14 mouse cellular contexts compared by ENCODE assay signal in the genomic region with DNA sequence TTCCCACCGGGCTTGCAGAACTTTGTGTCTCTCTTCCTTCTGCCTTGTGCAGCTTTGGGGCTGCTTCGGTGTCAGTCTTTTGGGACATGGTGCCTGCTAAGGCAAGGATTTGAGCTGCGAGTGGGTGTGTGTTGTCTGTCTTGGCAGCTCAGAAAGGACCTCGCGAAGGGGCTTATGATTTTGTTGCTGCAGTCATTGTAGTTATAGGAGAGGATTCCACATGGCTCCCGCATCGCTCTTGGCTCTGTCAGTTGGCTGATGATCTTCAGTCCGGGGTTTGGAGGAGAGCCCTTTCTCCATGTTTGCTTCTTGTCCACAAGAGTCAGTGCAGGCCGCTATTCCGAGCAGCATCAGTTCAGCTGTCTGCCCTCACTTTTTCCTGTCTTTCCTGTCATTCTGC.
DNase-seq lines count a peak whose midpoint lies in the region; ATAC-seq lines count a peak whose summit lies in the region.
"Had no signal": no experiment of that assay in that cellular context is flagged by ENCODE, and none has a peak within 500 bp of the region (broad histone marks: within the 10 kb centered on the region; RNA-seq: fewer than 3 reads in every experiment).

No protein-coding gene starts in this region.

- peak; percentile 9 for DNase-seq in cerebellum, adult 11 months
- no peak for DNase-seq in cerebellum, adult 9-10 months
- DNase-seq in testis, postnatal 10 days (ENCODE audit: low spot score), result peak; percentile 35
- no peak for DNase-seq in testis, postnatal 14 days (ENCODE audit: low spot score)
- no peak for DNase-seq in urinary bladder, postnatal 25 days (ENCODE audit: low spot score)
- DNase-seq in spleen, postnatal 14 days (ENCODE audit: low spot score in 2 of 2), result no peak
- DNase-seq in right cerebral cortex, adult 2 months (ENCODE audit: low spot score in 2 of 2), result no peak
- DNase-seq: gastrocnemius, adult 2 months had no signal

- no peak for ATAC-seq in midbrain, embryonic 12.5 days (ENCODE audit: low FRiP score, low read depth)

- no peaks in the 10 kb centered on the region for H3K36me3 ChIP-seq in midbrain, embryonic 12.5 days
- H3K36me3 ChIP-seq: embryonic facial prominence, embryonic 15.5 days; G1E; heart, embryonic 15.5 days; lung, embryonic 15.5 days had no signal

- peaks cover 8% of the 10 kb centered on the region; the same call in 1 of the 2 replicates for H3K4me1 ChIP-seq in midbrain, embryonic 12.5 days
- H3K4me1 ChIP-seq: embryonic facial prominence, embryonic 15.5 days; heart, embryonic 15.5 days; lung, embryonic 15.5 days had no signal

- H3K4me2 ChIP-seq in midbrain, embryonic 12.5 days (replicated peaks), result no peak overlapping the region
- H3K4me2 ChIP-seq: embryonic facial prominence, embryonic 15.5 days; heart, embryonic 15.5 days; lung, embryonic 15.5 days had no signal

- H3K9ac ChIP-seq in midbrain, embryonic 12.5 days (replicated peaks), result no peak overlapping the region
- H3K9ac ChIP-seq: embryonic facial prominence, embryonic 15.5 days; heart, embryonic 15.5 days; lung, embryonic 15.5 days had no signal

- H3K27ac ChIP-seq in midbrain, embryonic 12.5 days (replicated peaks), result peak overlapping the region; percentile 5; the same call in 1 of the 2 replicates
- H3K27ac ChIP-seq: embryonic facial prominence, embryonic 15.5 days; gastrocnemius, adult 2 months; heart, embryonic 15.5 days; kidney, postnatal 0 days; lung, embryonic 15.5 days had no signal

- WGBS in midbrain, embryonic 12.5 days, result 78% methylated on average over 10 of the region's 10 CpGs

- no peaks in the 10 kb centered on the region; the same call in 1 of the 2 replicates for H3K9me3 ChIP-seq in midbrain, embryonic 12.5 days
- H3K9me3 ChIP-seq: embryonic facial prominence, embryonic 15.5 days; lung, embryonic 15.5 days had no signal

- no peak overlapping the region for H3K4me3 ChIP-seq in midbrain, embryonic 12.5 days
- H3K4me3 ChIP-seq: embryonic facial prominence, embryonic 15.5 days; gastrocnemius, adult 2 months; heart, embryonic 15.5 days; lung, embryonic 15.5 days had no signal

- H3K27me3 ChIP-seq in midbrain, embryonic 12.5 days, result no peaks in the 10 kb centered on the region
- H3K27me3 ChIP-seq: embryonic facial prominence, embryonic 15.5 days; heart, embryonic 15.5 days; lung, embryonic 15.5 days had no signal

Comparison
In these comparisons a context has a peak if more than half of its experiments do, and no peak if none do; other contexts are left out.
1. DNase-seq: peak in cerebellum, adult 11 months (single experiment) and testis, postnatal 10 days (single experiment); none in cerebellum, adult 9-10 months (single experiment), testis, postnatal 14 days (single experiment), urinary bladder, postnatal 25 days (single experiment), spleen, postnatal 14 days (0 of 2) and right cerebral cortex, adult 2 months (0 of 2).